Mouse (Mus musculus) CD4-positive, CD25-positive, alpha-beta regulatory T cell, adult 2 months (primary cell): ENCODE measurements around the gene Diaph3.

Experiments used
- DNase-seq: peaks from one replicate; pipeline ENCODE4 v3.0.0-alpha.2; 2012; ENCODE audit warnings: low read depth, low spot score

The Diaph3 gene

DNA sequence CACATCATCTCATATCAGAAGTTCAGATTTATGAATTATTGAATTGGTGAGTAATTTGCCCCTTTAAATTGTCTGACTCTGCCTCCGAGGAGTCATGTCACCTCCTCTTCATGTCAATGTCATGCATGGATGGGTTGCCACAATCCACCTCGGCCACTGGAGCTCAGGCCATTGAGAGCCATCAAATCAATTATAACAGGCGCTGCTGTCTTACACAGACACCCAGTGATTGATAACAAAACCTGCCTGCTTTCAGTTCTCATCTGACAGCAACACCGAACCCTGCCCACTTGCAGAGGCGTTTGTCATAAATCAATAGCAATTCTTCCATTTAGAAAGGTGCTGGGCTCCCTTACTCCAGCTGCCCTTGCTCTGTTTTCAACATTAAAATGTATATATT, 402.1 kb downstream of the Diaph3 start:
- no peak for DNase-seq

DNA sequence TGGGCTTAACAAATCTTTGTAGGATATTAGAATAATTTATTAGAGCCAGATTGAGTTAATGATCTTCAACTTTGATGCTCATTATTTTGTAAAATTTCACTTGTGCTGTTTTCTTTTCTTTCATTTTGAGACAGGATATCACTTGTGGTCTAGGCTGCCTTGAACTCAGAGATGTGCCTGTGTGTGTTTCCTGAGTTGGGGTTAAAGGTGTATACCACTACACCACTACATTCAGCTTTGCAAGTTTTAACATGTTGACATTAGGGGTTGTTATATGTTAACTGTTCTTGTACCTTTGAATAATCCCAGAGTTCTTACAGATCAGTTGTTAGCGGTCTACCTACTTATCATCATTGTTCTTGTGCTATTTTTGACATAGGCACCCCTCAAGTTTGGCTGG, 404.4 kb downstream of the Diaph3 start:
- peak; percentile 69 for DNase-seq

DNA sequence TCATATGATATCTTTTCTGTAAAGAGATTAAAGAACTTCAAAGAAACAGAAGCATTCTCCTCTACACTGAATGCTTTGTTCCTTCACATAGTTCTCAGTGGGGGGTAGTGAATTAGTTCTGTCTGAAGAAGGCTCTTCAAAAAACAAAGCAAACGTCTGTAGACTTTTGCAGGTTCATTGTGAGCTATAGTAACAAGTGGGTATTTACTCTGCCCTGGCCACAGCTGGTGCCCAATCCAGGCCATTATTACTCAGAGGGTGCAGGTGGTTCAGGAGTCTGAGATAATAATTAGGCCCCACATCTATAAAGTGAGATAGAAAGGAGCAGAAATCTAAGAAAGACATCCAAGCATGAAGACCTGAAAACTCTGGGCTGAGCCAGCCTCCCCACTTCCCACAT, 409.7 kb downstream of the Diaph3 start:
- DNase-seq = no peak

DNA sequence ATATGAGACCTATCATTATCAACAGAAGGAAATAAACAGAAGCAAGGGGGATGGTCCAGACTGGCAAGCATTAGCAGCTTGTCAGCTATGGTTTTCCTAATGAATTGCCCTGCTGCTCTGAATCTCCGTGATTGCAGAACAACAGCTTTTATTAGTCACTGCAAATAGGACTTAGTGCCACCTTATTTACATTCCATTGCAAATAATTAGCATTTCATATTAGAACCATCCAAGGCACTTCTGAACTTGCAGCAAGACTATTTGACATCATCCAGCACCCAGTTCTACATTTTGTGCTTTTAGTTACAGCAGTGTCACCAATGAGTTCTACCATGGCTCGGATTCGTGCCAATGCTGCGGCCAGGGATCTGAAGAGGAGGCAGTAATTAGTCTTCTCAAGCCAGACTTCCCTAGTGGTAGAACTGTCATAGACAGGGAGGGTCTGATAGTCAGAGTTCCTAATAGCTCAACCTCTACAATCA, 411.4 kb downstream of the Diaph3 start:
- DNase-seq = no peak

DNA sequence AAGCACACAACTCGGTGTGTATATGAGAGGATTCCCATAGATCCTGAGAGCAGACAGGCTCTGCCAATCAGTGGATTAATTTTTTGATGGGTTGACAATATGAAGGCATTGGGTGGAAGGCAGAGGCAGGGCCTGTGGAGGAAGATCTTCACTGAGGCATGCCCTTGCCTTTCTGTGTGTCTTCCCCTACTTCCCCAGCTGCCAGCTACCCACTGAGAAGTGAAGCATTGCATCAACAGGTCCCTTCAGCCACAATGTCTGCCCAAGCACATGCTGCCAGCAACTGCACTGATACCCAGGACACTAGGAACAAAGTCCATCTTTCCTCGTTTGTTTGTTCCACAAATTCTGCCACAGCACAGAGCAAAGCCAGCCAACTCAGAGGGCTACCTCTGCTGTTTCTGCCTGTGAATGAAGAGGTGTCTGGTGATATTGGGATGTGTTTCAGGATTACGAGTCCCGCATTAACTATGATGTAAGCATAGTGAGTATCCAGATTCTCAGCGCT, 413.4 kb downstream of the Diaph3 start:
- no peak for DNase-seq

DNA sequence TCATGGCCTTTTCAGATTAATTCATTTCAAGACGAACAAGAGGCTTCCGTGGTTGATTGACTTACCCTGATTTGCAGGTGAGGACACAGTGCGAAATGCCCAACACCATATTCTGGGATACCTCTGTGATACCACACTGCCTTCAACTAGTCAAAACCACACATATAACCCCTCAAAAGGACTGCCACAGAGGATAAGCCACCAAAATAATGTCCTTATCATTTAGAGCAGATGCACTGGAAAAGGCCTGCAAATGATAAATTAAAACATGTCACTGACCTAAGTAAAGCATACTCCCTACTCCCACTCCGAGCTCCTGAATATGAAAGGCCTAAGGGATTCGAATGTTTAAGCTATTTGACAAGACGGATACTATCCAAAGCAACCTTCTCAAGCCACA, 419.3 kb downstream of the Diaph3 start:
- DNase-seq = no peak

DNA sequence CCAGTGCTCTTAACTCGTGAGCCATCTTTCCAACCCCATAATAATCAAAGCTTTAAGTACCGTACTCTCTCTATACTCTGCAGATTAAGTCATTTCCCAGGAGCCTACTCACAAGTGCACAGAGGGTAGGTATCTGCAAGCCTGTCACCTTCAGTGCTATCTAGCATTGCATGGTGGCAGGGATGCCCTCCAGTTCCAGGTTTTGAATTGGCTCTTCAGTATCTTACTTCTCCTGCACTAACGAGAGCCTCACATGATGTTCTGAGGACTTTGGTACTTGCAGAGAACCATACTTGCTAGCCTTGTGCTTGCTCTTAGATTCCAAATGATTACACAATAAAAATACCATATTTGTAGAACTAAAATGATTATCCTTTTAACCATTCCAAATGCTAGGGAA, 420.0 kb downstream of the Diaph3 start:
- no peak for DNase-seq

DNA sequence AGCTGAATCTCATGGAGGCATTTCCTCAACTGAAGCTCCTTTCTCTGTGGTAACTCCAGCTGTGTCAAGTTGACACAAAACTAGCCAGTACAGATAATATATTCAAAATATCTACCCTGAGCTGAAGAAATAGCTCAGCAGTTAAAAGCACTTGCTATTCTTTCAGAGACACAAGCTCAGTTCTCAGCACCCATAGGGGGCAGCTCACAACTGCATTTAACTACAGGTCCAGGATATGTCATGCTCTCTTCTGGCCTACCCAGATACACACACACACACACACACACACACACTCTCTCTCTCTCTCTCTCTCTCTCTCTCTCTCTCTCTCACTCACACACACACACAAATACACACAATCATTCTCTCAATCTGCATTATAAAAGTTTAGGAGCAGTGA, 420.6 kb downstream of the Diaph3 start:
- peak; percentile 57 for DNase-seq

DNA sequence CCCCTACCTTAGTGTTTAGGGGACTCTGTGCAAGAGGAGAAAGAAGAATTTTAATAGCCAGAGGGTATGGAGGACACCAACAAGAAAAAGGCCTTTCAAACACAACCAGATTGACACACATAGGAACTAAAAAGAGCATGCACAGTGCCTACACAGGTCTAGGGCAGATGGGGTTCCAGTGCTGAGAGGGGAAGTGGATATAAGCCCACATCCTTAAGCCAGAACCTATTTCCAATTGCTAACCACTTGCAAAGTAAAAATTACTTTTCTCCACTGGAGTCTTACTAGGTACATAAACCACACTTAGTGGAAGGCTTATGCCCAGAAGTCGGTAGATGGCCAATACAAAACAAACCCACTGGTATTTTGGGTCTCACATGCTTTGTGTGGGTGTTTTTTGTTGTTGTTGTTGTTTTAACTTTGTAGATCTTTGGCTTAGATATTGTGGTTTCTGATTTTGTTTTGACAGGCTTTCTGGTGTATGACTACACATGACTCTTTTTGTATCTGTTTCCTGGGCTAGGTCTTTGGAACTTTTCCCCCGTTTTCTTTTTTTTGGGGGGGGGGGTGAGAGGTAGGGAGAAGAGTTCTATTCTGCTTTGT, 426.8 kb downstream of the Diaph3 start:
- peak; percentile 9 for DNase-seq

DNA sequence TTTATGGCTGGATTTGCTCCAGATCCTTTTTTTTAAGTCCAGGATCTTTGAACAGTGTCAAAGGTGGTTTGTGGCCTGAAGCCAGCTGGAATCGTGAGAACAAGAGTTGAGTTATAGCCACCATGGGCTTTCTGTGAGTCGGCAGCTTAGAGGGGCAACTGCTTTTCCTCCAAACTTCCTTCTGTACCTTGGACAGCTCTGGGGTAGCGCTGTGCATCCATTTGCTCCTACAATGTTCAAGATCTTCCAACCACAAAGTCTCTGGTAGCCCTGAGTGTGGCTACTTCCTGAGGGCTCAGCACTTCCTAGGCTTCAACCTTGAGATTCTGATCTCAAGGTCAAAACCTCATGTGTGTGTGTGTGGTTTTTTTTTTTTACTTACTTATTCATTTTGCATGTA, 437.0 kb downstream of the Diaph3 start:
- DNase-seq = no peak

DNA sequence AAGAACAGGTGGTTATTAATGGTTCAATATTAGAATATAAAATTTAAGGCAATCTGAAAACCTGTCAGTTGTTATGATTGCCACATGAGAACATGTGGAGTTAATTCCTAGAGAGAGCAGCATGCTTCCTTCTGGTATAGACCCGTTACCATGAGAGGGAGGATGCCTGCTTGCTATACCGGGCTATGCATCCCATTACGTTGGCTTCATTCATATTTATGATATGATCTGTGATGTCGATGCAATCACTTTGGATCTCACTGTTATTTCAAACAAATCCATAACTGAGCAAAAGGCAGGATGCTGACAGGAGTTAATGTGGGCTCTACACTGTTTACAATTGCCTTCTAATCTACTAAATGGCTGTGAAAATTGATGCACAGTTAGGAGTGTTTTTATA, 439.9 kb downstream of the Diaph3 start:
- DNase-seq = no peak

DNA sequence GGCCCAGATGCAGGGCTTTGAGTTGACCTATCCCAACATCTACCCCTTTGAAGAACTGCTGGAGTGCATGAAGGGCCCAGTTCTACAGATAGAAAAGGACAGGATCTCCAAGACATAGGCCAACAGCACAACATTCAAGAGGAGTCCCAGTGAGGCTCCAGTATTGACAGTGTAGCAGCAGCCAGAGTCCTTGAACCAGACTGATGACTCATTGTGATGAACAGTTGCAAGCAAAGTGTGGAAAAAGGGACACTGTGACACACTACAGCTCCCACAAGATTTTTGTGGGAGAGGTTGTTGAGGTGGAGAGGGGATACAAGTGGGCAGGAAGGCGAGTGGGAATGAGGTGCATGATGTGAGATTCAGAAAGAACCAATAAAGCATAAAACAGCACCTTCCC, 443.1 kb downstream of the Diaph3 start:
- no peak for DNase-seq

DNA sequence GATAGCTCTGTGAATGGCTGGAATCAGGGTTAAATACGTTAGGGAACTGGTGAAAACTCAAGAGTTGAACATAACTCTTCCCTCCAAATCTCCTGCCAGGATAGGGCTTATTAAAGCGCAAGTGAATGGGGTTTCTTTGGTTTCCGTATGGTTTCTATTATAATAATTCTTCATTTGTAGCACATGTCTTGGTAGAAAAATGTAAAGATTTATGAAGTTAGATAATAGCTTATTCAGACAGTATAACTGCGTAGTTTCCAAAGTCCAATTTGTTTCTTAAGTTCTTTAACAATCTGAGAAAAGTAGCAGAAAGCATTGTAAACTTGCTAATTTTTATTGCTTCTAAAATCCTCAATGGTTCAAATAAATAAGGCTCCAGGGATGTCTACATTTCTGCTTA, 448.3 kb downstream of the Diaph3 start:
- no peak for DNase-seq

DNA sequence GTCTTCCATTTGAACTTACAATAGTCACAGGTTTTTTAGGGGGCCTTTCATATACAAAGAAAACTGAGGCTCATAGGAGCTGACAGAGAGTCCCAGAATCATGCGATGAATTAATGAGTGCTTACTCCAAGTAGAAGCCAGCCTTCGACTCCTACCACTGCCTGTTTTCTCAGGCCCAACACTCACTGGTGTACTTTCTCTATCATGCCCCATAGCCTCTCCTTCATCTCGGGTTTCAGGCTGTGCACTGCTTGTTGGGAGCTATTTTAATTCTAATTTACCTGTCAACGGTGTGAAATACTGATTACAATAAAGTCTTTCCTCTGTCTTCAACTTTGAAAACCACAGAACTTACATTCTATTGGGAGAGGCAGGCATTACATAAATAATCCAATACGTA, 449.7 kb downstream of the Diaph3 start:
- no peak for DNase-seq

DNA sequence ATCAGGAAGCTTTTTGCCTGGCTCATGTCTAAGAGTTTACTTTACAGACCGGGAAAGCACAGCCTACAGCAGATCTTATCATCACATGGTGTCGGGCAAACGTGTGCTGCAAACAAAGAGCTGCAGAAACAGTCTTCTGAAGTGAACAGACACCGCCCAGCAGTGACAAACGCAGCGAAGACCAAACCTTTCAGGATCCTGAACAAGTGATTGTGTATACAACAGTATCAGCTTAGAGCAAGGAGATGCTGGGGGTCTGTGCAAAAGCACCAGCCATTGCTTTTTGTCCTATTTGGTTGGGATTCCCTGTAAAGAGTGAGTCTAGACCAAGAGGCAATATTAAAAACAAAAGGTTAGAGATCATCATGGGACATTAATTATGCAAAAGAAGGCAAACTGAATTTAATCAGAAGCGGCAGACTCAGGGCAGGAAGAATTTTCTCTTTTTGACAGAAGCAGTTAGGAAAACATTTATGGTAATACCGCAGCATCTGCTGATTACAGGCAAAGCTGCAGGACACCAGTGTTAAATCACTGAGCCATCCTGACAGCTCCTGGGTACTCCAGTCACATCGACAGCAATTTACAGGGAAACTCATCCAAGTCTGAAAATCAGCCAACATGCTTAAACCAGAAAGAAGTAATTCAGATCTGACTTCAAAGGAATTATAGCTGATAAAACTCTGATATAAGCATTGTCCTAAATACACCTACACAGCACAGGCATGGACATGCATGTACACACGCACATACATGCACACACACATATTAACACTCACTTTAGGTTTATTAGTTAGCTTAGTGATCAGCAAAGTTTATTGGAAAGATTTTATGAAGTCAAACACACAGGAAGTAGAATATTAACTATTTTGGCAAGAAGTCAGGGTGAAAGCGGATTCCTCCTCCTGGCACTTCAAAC, 456.2 kb downstream of the Diaph3 start:
- no peak for DNase-seq

DNA sequence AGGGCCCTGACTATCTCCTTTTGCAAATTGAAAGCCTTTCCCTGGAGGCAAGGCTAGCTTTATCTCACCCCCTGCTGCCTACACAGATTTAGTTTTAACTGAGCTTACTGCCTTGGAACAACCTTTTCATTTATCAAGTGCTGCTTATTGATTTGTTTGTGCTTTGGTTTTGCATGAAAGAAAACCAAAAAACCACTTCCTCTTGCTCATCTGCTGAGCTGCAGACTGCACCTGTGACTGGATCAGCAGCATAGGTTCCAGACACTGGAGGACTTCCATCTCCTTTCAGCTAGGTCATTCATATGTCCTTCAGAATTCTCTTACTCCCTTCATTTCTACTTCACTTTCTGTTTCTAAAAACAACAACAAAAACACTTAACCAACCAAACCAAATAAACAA, 459.1 kb downstream of the Diaph3 start:
- peak; percentile 54 for DNase-seq

DNA sequence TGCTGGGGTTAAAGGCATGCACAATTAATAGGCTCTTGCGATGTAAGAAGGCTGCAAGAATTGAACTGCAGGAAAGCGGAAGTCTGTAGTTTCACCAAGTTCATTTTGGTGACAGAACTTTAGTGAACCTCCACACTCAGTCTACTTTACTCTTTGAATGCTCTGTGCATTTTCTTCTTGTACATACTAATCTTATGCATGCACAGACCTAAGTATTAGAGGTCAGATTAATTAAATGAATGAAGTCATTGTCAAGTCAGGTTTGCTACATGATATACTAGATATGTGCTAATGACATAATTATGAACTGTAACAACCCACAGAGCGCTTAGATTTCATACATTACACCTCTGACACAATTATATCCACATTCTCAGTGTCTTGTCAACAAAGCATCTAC, 462.0 kb downstream of the Diaph3 start:
- no peak for DNase-seq

DNA sequence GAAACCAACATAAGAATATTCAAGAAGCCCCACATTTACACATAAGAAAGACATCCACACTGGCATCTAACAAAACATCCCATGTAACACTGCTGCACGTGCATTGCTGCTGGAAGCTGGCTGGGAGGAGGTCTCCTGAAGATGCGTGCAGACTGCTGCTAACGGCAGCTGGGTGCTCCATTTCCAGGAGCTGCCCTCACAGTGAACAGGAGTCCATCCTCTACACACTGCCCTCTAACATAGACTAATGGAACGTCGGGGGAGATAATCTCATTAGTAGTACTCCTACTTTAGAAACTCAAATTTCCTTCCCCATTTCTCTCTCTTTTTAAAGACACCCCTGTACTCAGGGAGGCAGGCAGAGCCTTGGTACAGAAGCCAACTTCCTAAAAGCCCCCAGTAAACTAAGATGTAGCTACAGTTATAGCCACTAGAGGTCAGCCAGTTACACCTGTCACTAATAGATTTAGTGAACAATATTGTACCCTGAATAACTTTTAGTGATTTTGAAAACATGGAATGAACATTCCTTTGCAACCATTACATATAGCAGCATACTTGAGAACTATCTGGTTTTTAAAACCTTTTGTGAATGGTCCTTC, 462.8 kb downstream of the Diaph3 start:
- DNase-seq = peak; percentile 41

DNA sequence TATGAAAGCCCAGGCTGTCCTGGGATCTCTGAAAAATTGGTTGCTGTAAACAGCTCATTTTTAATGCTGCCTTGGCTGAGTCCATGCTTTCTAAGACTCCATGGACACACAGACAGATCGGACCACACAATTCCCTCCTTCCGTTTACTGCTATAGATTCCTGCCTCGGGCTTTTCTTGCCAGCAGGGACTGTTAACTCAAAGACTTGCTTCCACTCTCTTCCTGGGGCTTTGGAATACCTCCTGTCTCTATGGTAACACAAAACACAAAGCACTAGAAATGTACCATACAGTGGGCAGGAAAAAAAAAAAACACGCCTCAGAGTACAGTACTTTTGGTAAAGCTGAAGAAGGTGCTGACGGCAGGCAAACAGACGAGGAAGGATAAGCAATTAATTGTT, 464.0 kb downstream of the Diaph3 start:
- DNase-seq = no peak

DNA sequence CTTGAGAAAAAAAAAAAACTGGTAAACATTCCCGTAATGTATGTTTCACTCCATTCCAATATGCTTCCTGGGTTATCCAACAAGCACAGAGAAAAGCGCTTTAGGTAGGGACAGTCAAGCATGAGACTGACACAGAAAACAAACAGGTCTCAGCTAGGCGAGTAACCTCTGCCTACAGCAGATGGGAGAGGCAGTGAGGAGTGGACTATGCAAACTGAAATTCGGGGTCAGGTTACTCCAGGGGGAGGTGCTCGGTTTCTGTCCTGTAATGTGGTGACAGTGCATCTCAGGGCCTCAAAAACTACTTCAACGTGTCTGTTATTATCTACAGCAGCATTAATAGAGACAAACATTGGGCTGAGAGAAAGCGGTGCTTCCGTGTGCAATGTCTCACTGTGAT, 465.7 kb downstream of the Diaph3 start:
- DNase-seq = no peak

DNA sequence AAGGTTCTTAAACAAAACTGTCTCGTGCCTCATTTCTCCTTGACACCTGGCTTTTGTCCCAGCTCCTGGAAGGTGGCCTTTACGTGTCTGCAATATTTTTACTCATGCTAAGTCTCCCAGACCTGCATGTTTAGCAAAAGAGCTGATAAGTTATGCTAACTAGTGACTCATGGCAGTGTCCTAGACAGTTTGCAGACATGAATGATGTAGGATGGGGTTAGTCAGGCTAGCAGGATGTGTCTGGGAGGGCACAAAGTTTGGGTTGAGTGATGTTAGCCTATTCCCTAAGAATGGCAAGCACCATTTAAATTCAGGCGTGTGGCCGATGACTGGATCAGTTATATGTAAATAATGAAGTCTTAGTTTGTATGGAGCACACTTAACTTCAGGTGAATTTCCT, 478.2 kb downstream of the Diaph3 start:
- DNase-seq = no peak

DNA sequence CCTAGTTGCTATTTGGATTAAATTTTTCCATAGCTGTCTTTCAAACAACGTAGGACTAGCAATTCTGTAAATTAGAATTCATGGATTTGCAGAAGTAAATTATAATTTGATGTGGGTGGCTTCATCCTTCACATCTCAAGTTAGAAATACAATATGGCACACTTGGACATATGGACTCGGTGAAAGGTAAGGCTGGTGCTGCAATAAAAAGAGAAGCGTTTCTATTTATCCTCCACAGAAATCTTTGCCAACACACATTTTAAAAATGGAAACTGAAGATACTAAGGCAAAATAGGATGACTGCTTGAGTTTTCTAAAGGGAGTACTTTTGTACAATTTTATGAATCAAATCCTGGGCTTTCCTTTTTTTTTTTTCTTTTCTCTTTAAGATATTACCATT, 480.5 kb downstream of the Diaph3 start:
- no peak for DNase-seq

DNA sequence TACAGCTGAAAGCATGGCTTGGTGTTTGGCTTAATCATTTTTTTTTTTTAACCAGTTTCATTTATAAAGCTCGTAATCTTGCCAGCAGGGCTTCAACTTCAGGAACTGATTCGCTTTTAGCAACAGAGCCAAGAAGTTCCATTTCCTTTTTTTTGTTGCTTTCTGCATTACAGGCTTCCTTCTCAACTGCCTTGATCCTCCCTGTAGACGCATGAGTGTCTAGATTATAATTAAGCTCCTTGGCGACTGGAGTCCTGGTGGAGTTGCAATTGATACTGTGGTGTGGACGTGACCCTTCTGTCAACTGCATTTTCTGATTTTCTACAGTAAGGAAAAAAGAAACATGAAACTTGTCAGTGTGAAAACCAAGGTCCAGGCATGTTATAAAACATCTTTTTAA, 484.8 kb downstream of the Diaph3 start:
- DNase-seq = no peak
